Mouse (Mus musculus) layer of hippocampus, adult 8-10 months (tissue): ENCODE data around the gene Gm20498. TPM values are rescaled to one million over a fixed set of nuclear protein-coding genes. Genes with fewer than 3 reads are reported as not detected.
"Not testable (repeated sequence)": the region's sequence is repeated elsewhere in the genome, so short reads cannot be mapped to it uniquely, and the experiment has no call there.

ENCODE experiments used
- DNase-seq, 2 experiments: peaks; one replicate each; pipeline ENCODE4 v3.0.0; 2022; ENCODE audit warnings: low spot score in 2 of 2
- total RNA-seq, 4 experiments: library from RNA; stranded (reverse); gene quantifications; 2 replicates each; pipeline ENCODE4 v1.2.4; 2022

Gm20498 gene
- total RNA-seq: 10 to 100 TPM; 34.0 to 44.4 (median 41.8) TPM

- DNase-seq: peak; percentile 82 to 84
Measured at GRCm38 (mm10) chr12:81532316-81533028, at the start of gene Gm20498, which contains the start of gene Synj2bp. Gm20498 (minus strand) TSS chr12:81532905. Synj2bp (minus strand) TSS chr12:81532911.

DNA sequence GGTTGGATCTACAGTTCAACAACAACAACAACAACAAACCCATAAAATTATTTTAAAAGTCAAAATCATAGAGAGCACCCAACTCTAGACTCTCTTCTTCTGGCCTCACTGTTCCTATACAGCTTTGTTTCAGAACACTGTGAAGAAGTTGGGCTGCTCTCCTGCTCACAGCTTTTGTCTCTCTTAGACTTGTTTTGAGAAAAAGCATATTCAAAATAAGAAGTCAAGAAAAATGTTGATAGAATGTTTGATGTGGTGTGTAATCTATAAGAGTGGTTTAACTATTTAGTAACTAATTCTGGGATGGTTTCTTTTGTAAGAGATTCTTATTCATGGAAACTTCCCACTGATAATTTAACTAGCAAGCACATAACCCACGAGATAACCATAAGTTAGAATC lies 35.7 kb upstream of the Gm20498 start, which contains the start of gene Adam21:
Adam21 (minus strand) TSS at position 101 of the 400 bp plus-strand sequence.
- DNase-seq: no peak

DNA sequence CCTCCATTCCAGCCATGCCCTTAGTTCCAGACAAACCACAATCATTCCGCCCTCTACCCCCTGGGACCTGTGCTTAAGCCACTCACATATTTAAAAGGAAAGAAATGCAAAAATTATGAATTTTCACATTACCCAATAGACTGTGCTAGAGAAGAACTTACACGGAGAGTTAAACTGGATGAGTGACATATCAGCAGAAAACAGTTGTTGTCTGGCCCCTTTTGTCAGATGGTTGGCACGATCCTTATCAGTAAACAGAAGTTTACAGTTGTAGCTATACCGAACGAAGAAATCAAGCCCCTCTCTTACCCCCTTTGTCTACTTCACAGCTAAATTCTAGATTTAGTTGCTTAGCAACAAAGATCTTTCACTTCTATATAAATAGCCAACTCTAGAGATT lies 35.2 kb upstream of the Gm20498 start:
- no peak for DNase-seq

- no peak for DNase-seq
Measured at GRCm38 (mm10) chr12:81564173-81564572, 31.5 kb upstream of the Gm20498 start.

- no peak for DNase-seq
Measured at GRCm38 (mm10) chr12:81549286-81549685, 16.6 kb upstream of the Gm20498 start.

- no peak for DNase-seq
Measured at GRCm38 (mm10) chr12:81547163-81547562, 14.5 kb upstream of the Gm20498 start.

GRCm38 (mm10) chr12:81533029-81533419 lies 319 bp upstream of the Gm20498 start:
- DNase-seq: no peak

- not testable (repeated sequence) for DNase-seq
Measured at GRCm38 (mm10) chr12:81530587-81530986, 2.1 kb downstream of the Gm20498 start.

DNA sequence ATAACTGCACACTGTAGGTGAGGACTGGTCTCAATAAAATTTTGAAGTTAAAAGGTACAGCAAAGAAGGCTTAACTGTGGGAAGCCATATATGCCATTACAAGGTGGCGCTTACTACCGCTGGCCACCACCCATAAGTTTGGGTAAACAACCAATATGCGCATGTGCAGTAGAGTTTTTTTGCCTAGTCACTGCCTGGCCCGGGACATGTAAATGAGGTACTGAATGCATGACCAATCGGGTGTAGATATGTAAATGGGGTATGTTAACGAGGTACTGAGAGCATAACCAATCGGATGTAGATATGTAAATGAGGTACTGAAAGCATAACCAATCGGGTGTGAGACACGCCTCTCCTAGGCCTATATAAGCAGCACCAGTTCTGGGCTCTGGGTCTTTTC lies 35.8 kb downstream of the Gm20498 start:
- DNase-seq: not testable (repeated sequence)

DNA sequence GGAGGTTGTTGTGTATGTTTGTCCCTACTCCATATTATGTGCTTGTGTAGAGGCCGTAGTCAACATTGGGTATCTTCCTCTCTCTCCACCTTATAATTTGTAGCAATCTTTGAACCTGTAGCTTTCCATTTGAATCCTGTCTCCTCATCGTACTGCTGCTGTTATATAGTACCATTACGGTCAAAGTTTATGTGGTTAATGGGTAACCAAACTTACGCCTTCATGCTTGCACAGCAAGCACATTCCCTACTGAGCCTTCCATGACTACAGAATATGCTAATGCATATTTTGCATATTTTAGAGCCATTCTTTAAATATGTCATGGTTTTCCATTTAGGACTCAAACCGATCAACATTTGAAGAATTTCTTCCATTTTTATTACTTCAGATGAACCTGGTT lies 42.2 kb downstream of the Gm20498 start:
- no peak for DNase-seq

DNA sequence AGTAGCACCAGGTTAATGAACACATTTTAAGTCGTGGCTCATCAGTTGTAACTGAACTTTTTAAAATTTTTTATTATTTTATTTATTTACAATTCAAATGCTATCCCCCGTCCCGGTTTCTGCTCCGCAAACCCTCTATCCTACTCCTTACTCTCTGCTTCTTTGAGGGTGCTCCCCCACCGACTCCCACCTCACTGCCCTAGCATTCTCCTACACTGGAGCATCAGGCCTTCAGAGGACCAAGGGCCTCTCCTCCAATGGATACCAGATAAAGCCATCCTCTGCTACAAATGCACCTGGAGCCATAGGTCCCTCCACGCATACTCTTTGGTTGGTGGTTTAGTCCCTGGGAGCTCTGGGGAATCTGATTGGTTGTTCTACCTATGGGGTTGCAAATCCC lies 47.4 kb downstream of the Gm20498 start:
- DNase-seq: no peak

DNA sequence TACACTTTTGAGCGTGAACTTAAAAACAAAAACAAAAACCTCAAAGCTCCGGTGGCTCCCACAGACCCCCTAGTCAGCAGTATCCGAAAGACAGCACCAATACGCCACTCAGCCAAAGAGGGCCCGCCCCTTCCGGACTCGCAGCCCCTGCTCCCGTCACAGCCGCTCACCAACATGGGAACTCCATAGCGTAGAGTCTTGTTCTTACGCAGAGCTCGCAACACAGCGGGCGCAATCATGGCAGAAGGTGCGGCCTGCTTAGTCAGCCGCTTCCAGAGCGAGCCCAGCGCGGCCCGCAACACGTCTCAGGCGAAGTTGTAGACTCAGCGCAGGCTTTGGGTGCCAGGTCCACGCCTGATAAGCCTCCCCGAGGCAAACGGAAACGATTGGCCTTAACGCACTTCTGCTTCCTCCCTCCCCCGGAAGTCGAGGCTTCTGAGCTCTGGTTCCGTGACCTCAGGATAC lies 47.9 kb downstream of the Gm20498 start, which contains the start of gene Cox16:
Cox16 (minus strand) TSS at position 401 of the 465 bp plus-strand sequence.
- peak; percentile 86 to 87 for DNase-seq

DNA sequence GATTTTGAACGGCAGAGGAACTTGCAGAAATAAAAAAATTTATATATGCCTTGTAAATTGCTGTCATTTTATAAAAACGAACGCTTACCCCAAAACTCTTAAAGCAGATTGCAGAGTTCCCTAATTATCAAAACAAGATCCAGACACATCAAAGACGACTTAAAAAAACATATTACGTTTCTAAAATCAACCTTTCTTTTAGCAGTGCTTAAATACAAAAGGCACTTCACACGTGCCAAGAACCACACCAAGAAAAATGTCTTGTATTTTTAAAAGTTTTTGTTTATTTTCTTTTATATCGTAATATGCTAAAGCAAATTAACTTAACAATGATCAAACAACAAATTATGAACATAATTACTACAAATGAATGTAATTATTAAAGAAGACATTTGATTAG lies 48.5 kb downstream of the Gm20498 start:
- no peak for DNase-seq

- DNase-seq: no peak
Measured at GRCm38 (mm10) chr12:81483656-81484055, 49.0 kb downstream of the Gm20498 start.

- not testable (repeated sequence) for DNase-seq
Measured at GRCm38 (mm10) chr12:81459051-81459450, 73.7 kb downstream of the Gm20498 start.

DNA sequence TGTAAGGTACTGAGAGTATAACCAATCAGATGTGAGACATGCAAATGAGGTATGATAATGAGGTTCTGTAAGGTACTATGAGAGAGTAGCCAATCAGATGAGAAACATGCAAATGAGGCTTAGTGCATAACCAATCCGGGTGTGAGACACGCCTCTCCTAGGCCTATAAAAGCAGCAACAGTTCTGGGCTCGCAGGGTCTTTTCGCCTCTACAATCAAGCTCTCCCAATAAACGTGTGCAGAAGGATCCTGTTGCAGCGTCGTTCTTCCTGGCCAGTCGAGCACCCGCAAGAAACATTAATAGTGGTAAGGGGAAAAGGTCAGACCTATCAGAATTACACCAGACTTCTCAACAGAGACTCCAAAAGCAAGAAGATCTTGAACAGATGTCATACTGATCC lies 93.7 kb downstream of the Gm20498 start:
- not testable (repeated sequence) for DNase-seq

GRCm38 (mm10) chr12:81434778-81435177 lies 97.9 kb downstream of the Gm20498 start:
- DNase-seq: not testable (repeated sequence)

- no peak for DNase-seq
Measured at GRCm38 (mm10) chr12:81421846-81422245, 110.9 kb downstream of the Gm20498 start, which contains the start of gene Adam4. Adam4 (minus strand) TSS chr12:81421946.

DNA sequence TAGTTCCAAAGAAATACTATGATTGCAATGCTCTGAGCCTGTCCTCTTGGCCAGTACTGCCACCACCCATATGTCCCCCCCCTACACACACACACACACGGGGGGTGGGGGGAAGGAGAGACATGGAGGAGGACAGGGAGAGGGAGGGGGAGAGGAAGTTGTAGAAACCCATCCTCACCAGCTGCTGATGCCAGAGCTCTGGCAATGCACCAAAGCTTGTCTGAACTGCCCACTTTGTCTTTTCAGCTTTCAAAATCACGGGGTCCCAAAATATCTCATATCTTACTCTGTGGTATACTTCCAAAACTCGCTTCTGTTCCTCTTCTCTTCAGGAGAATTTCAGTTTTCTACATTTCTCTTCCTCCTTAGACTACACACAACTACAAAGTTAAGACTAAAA lies 119.5 kb downstream of the Gm20498 start:
- no peak for DNase-seq

GRCm38 (mm10) chr12:81408966-81409365 lies 123.7 kb downstream of the Gm20498 start:
- no peak for DNase-seq

GRCm38 (mm10) chr12:81402187-81402586 lies 130.5 kb downstream of the Gm20498 start:
- peak; percentile 38 to 72 for DNase-seq

DNA sequence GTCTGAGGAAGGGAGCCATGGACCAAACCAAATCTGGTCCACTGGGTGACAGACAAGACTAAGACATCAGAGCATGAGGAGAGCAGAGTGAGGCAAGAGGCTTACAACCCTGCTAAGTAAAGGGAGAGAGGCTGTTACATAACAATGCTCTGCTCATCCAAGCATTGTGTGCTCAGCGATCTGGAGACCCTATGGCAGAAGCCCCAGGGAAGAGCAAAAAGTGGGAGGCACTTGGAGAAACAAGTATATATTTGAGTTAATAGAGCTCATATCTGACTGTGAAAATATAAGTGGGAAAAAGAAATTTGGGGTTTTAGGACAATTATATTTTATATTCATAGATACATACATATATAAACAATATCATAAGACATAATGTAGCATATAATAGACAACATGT lies 153.3 kb downstream of the Gm20498 start, which contains the start of gene Gm4787:
Gm4787 (minus strand) TSS at position 101 of the 400 bp plus-strand sequence.
- DNase-seq: not testable (repeated sequence)

GRCm38 (mm10) chr12:81333841-81334240 lies 198.9 kb downstream of the Gm20498 start:
- no peak for DNase-seq
